Mouse (Mus musculus): Measurements from ENCODE around the gene Akap17b. TPM values are rescaled to one million over a fixed set of nuclear protein-coding genes. Genes with fewer than 3 reads are reported as not detected.
"Not testable (repeated sequence)": the region's sequence is repeated elsewhere in the genome, so short reads cannot be mapped to it uniquely, and the experiment has no call there.

Akap17b gene
- polyA plus RNA-seq, 1 experiment from 2014 or later, result 3.4 TPM

- ATAC-seq (replicated peaks; ENCODE audit: low FRiP score), result no peak
- H3K4me3 ChIP-seq (replicated peaks), result peak overlapping the region; percentile 65
- H3K4me2 ChIP-seq, result peak overlapping the region; percentile 55
- no peak overlapping the region for H3K27ac ChIP-seq
- peaks cover 10% of the 10 kb centered on the region for H3K36me3 ChIP-seq
- H3K9ac ChIP-seq, result peak overlapping the region; percentile 69; the same call in 1 of the 2 replicates
- WGBS, result 48% methylated on average over 3 of the region's 3 CpGs
- no peaks in the 10 kb centered on the region for H3K27me3 ChIP-seq
- 0 out of 2 replicates have a peak, but pooled peaks cover 7% of the 10 kb centered on the region for H3K4me1 ChIP-seq
- no peaks in the 10 kb centered on the region; the same call in 1 of the 2 replicates for H3K9me3 ChIP-seq (replicated peaks)
Observed at GRCm38 (mm10) chrX:36599656-36600055, 45.5 kb downstream of the Akap17b start.

- ATAC-seq (replicated peaks; ENCODE audit: low FRiP score), result 0 out of 2 replicates have a peak, but pooled peaks have one; percentile 26
- H3K27me3 ChIP-seq, result no peaks in the 10 kb centered on the region
- peak overlapping the region; percentile 65 for H3K4me3 ChIP-seq (replicated peaks)
- WGBS, result 27% methylated on average over 14 of the region's 14 CpGs
- H3K27ac ChIP-seq, result peak overlapping the region; percentile 85
- H3K36me3 ChIP-seq, result peaks cover 9% of the 10 kb centered on the region
- H3K9me3 ChIP-seq (replicated peaks), result no peaks in the 10 kb centered on the region; the same call in 1 of the 2 replicates
- H3K9ac ChIP-seq, result peak overlapping the region; percentile 69
- 0 out of 2 replicates have a peak, but pooled peaks cover 7% of the 10 kb centered on the region for H3K4me1 ChIP-seq
- H3K4me2 ChIP-seq, result peak overlapping the region; percentile 55
Observed at GRCm38 (mm10) chrX:36598861-36599344, 46.3 kb downstream of the Akap17b start.

GRCm38 (mm10) chrX:36598390-36598810 is 46.8 kb downstream of the Akap17b start:
- no peaks in the 10 kb centered on the region; the same call in 1 of the 2 replicates for H3K9me3 ChIP-seq (replicated peaks)
- peaks cover 6% of the 10 kb centered on the region; the same call in 1 of the 2 replicates for H3K36me3 ChIP-seq
- H3K4me3 ChIP-seq (replicated peaks), result peak overlapping the region; percentile 65
- peak; percentile 65 for ATAC-seq (replicated peaks; ENCODE audit: low FRiP score)
- H3K27ac ChIP-seq, result peak overlapping the region; percentile 85
- H3K9ac ChIP-seq, result peak overlapping the region; percentile 69
- no peaks in the 10 kb centered on the region for H3K27me3 ChIP-seq
- 0 out of 2 replicates have a peak, but pooled peaks cover 7% of the 10 kb centered on the region for H3K4me1 ChIP-seq
- peak overlapping the region; percentile 55 for H3K4me2 ChIP-seq
- WGBS, result 17% methylated on average over 41 of the region's 41 CpGs

- Histone ChIP-seq H3K9ac (peak within 1 kb of the TSS; percentile 69), H3K36me3 (peaks cover 6% of the 10 kb centered on the region; the same call in 1 of the 2 replicates), H3K4me1 (0 out of 2 replicates have a peak, but pooled peaks cover 7% of the 10 kb centered on the region), H3K27me3 (no peaks in the 10 kb centered on the region), H3K4me3 (replicated peaks) (peak within 1 kb of the TSS; percentile 65), H3K4me2 (peak within 1 kb of the TSS; percentile 55), H3K9me3 (replicated peaks) (no peaks in the 10 kb centered on the region; the same call in 1 of the 2 replicates), H3K27ac (peak within 1 kb of the TSS; percentile 85)
- 18% methylated on average over 32 of the region's 45 CpGs for WGBS
- ATAC-seq (replicated peaks; ENCODE audit: low FRiP score), result peak; percentile 98
Observed at GRCm38 (mm10) chrX:36597707-36598389, 47.3 kb downstream of the Akap17b start, which contains the start of gene Pgrmc1. TSS of gene Pgrmc1 (plus strand) at chrX:36598206.

- not testable (repeated sequence) for ATAC-seq (replicated peaks; ENCODE audit: low FRiP score); H3K4me3 ChIP-seq (replicated peaks); H3K9me3 ChIP-seq (replicated peaks); H3K27ac ChIP-seq; H3K4me2 ChIP-seq; H3K36me3 ChIP-seq; H3K9ac ChIP-seq; H3K27me3 ChIP-seq; H3K4me1 ChIP-seq
- 65% methylated on average over 5 of the region's 5 CpGs for WGBS
Observed at GRCm38 (mm10) chrX:36596483-36597120, 48.6 kb downstream of the Akap17b start.

- Histone ChIP-seq H3K4me2 (no peak overlapping the region), H3K4me3 (replicated peaks) (no peak overlapping the region)
Observed at GRCm38 (mm10) chrX:36595247-36595646, 49.9 kb downstream of the Akap17b start.

GRCm38 (mm10) chrX:36591539-36591938 is 53.7 kb downstream of the Akap17b start:
- Histone ChIP-seq H3K4me3 (replicated peaks) (no peak overlapping the region), H3K36me3 (no peaks in the 10 kb centered on the region), H3K9ac (no peak overlapping the region), H3K27me3 (no peaks in the 10 kb centered on the region), H3K4me1 (no peaks in the 10 kb centered on the region), H3K9me3 (replicated peaks) (no peaks in the 10 kb centered on the region), H3K27ac (no peak overlapping the region), H3K4me2 (no peak overlapping the region)
- ATAC-seq (replicated peaks; ENCODE audit: low FRiP score), result no peak
- 72% methylated on average over 4 of the region's 4 CpGs for WGBS

More at GRCm38 (mm10) chrX:36595247-36595646, 49.9 kb downstream of the Akap17b start:
- Histone ChIP-seq H3K9ac (no peak overlapping the region), H3K36me3 (no peaks in the 10 kb centered on the region), H3K27ac (no peak overlapping the region), H3K4me1 (0 out of 2 replicates have a peak, but pooled peaks cover 7% of the 10 kb centered on the region), H3K27me3 (no peaks in the 10 kb centered on the region), H3K9me3 (replicated peaks) (no peaks in the 10 kb centered on the region; the same call in 1 of the 2 replicates)
- WGBS, result 85% methylated on average over 3 of the region's 3 CpGs
- ATAC-seq (replicated peaks; ENCODE audit: low FRiP score), result no peak

- no peaks in the 10 kb centered on the region for H3K36me3 ChIP-seq
- no peak for ATAC-seq (replicated peaks; ENCODE audit: low FRiP score)
- no peak overlapping the region for H3K4me2 ChIP-seq
- WGBS, result 59% methylated on average over 1 of the region's 1 CpGs
- no peak overlapping the region for H3K4me3 ChIP-seq (replicated peaks)
- no peak overlapping the region for H3K9ac ChIP-seq
- H3K9me3 ChIP-seq (replicated peaks), result no peaks in the 10 kb centered on the region
- H3K4me1 ChIP-seq, result no peaks in the 10 kb centered on the region
- no peaks in the 10 kb centered on the region for H3K27me3 ChIP-seq
- no peak overlapping the region for H3K27ac ChIP-seq
Observed at GRCm38 (mm10) chrX:36591120-36591519, 54.1 kb downstream of the Akap17b start.

GRCm38 (mm10) chrX:36590266-36590665 is 54.9 kb downstream of the Akap17b start:
- no peak overlapping the region for H3K9ac ChIP-seq
- H3K27ac ChIP-seq, result no peak overlapping the region
- H3K36me3 ChIP-seq, result no peaks in the 10 kb centered on the region
- no peak overlapping the region for H3K4me3 ChIP-seq (replicated peaks)
- no peaks in the 10 kb centered on the region for H3K4me1 ChIP-seq
- no peak for ATAC-seq (replicated peaks; ENCODE audit: low FRiP score)
- no peak overlapping the region for H3K4me2 ChIP-seq
- 70% methylated on average over 7 of the region's 7 CpGs for WGBS
- H3K9me3 ChIP-seq (replicated peaks), result no peaks in the 10 kb centered on the region
- no peaks in the 10 kb centered on the region for H3K27me3 ChIP-seq

GRCm38 (mm10) chrX:36587304-36588209 is 57.6 kb downstream of the Akap17b start:
- no peak for ATAC-seq (replicated peaks; ENCODE audit: low FRiP score)
- WGBS, result 68% methylated on average over 8 of the region's 8 CpGs
- no peak overlapping the region for H3K27ac ChIP-seq

GRCm38 (mm10) chrX:36586629-36587303 is 58.4 kb downstream of the Akap17b start:
- Histone ChIP-seq H3K36me3 (no peaks in the 10 kb centered on the region), H3K4me2 (no peak overlapping the region), H3K9ac (no peak overlapping the region), H3K4me3 (replicated peaks) (no peak overlapping the region), H3K9me3 (replicated peaks) (no peaks in the 10 kb centered on the region), H3K4me1 (no peaks in the 10 kb centered on the region), H3K27me3 (no peaks in the 10 kb centered on the region), H3K27ac (no peak overlapping the region)
- WGBS, result 57% methylated on average over 1 of the region's 1 CpGs
- no peak for ATAC-seq (replicated peaks; ENCODE audit: low FRiP score)

More at GRCm38 (mm10) chrX:36587304-36588209, 57.6 kb downstream of the Akap17b start:
- Histone ChIP-seq H3K4me1 (no peaks in the 10 kb centered on the region), H3K36me3 (no peaks in the 10 kb centered on the region), H3K9me3 (replicated peaks) (no peaks in the 10 kb centered on the region), H3K27me3 (no peaks in the 10 kb centered on the region), H3K4me2 (no peak overlapping the region), H3K9ac (no peak overlapping the region), H3K4me3 (replicated peaks) (no peak overlapping the region)
